26 mouse cellular contexts compared by ENCODE assay signal in the genomic region with DNA sequence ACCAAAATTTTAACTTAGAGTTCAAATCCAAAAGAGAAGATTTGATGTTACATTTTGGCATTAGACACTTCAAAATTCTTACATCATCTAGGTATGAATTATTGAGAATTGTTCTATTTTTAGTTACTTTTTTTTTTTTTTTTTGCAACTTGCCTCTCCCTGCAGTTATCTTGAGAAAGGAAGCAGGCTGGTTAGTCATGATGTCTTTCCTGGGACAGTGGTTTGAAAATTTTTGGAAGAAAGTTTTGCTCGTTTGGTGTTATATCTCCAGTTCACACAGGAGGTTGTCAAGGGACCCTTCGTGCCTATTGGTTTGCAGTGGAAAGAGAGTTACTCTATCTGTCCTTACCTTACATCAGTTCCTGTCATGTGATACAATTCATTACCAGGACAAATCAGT. TPM values are rescaled to one million over a fixed set of nuclear protein-coding genes. Genes with fewer than 3 reads are reported as not detected.
DNase-seq lines count a peak whose midpoint lies in the region; ATAC-seq and TF ChIP-seq lines count a peak whose summit lies in the region.
"Had no signal": no experiment of that assay in that cellular context is flagged by ENCODE, and none has a peak within 500 bp of the region (broad histone marks: within the 10 kb centered on the region; RNA-seq: fewer than 3 reads in every experiment).

No protein-coding gene starts in this region.

- H3K9ac ChIP-seq in heart, postnatal 0 days (replicated peaks; ENCODE audit: low read depth, low read length): no peak overlapping the region
- no peak overlapping the region for H3K9ac ChIP-seq in CH12.LX (ENCODE audit: insufficient read depth, low read depth)
- H3K9ac ChIP-seq: embryonic facial prominence, embryonic 13.5 days; forebrain, embryonic 13.5 days; heart, embryonic 13.5 days; hindbrain, embryonic 13.5 days; intestine, embryonic 15.5 days had no signal

- dilution Hi-C loops in CH12.LX (cut with MboI; ENCODE audit: extremely low pct_ligation_motif_present, extremely low pct_unique_long_range_greater_than_20kb, low sequenced_read_pairs): no loop called here

- no peak overlapping the region for H3K27ac ChIP-seq in heart, postnatal 0 days (ENCODE audit: low read depth)
- no peak overlapping the region; the same call in 1 of the 2 replicates for H3K27ac ChIP-seq in CH12.LX (ENCODE audit: insufficient read depth, low read depth)
- H3K27ac ChIP-seq in embryonic fibroblast, embryonic 13.5 days (ENCODE audit: insufficient read depth, low read length): peak overlapping the region; percentile 44; the same call in 1 of the 2 replicates
- H3K27ac ChIP-seq: embryonic facial prominence, embryonic 10.5 days; embryonic facial prominence, embryonic 13.5 days; forebrain, embryonic 10.5 days; forebrain, embryonic 13.5 days; heart, embryonic 10.5 days; heart, embryonic 13.5 days; hindbrain, embryonic 13.5 days; intestine, embryonic 15.5 days had no signal

- H3K9me3 ChIP-seq in heart, postnatal 0 days (replicated peaks; ENCODE audit: control insufficient read depth, low read length): no peaks in the 10 kb centered on the region
- no peaks in the 10 kb centered on the region for H3K9me3 ChIP-seq in CH12.LX (replicated peaks; ENCODE audit: low read length)
- H3K9me3 ChIP-seq: embryonic facial prominence, embryonic 10.5 days; forebrain, embryonic 10.5 days; forebrain, embryonic 13.5 days; heart, embryonic 10.5 days; heart, embryonic 13.5 days; hindbrain, embryonic 13.5 days; intestine, embryonic 15.5 days had no signal

- H3K36me3 ChIP-seq in heart, postnatal 0 days (replicated peaks; ENCODE audit: control insufficient read depth, insufficient read depth, low read length): no peaks in the 10 kb centered on the region
- H3K36me3 ChIP-seq in CH12.LX (replicated peaks in 1 of 2; ENCODE audit: control insufficient read depth in 1 of 2, insufficient read depth in 1 of 2, low read length in 1 of 2): peaks cover 17 to 65% of the 10 kb centered on the region in 2 experiments
- H3K36me3 ChIP-seq: embryonic facial prominence, embryonic 10.5 days; embryonic facial prominence, embryonic 13.5 days; forebrain, embryonic 10.5 days; heart, embryonic 10.5 days; hindbrain, embryonic 13.5 days; intestine, embryonic 15.5 days had no signal

- ATAC-seq in heart, postnatal 0 days (ENCODE audit: insufficient read depth, low read depth): no peak
- ATAC-seq: CD4-positive, CD25-positive, alpha-beta regulatory T cell, adult 4 months; forebrain, embryonic 13.5 days; forebrain, embryonic 16.5 days; hindbrain, embryonic 16.5 days; intestine, embryonic 15.5 days; Patski had no signal

- TF ChIP-seq POLR2A in CH12.LX (IDR thresholded peaks at IDR 0.05; ENCODE audit: low read depth, low read length): no peak; the same call in 1 of the 2 replicates
- TF ChIP-seq POLR2A in embryonic fibroblast, embryonic 13.5 days (IDR thresholded peaks at IDR 0.05; ENCODE audit: low read depth, low read length): no peak

- 64% methylated on average over 2 of the region's 2 CpGs for WGBS in heart, postnatal 0 days

- no peak for TF ChIP-seq EP300 in heart, postnatal 0 days (IDR thresholded peaks at IDR 0.05; ENCODE audit: low read depth)
- no peak for TF ChIP-seq EP300 in CH12.LX (IDR thresholded peaks at IDR 0.05; ENCODE audit: low read length)

- TF ChIP-seq RAD21 in CH12.LX (IDR thresholded peaks at IDR 0.05; ENCODE audit: low read depth, low read length): no peak

- in situ Hi-C loops in CH12.LX (cut with MboI; ENCODE audit: low pct_ligation_motif_present, low pct_unique_long_range_greater_than_20kb, low sequenced_read_pairs): no loop called here

- H3K4me2 ChIP-seq in heart, postnatal 0 days (ENCODE audit: low read depth, low read length): no peak overlapping the region
- no peak overlapping the region for H3K4me2 ChIP-seq in CH12.LX (ENCODE audit: insufficient read depth, low read depth, poor library complexity, severe bottlenecking)
- H3K4me2 ChIP-seq: embryonic facial prominence, embryonic 13.5 days; forebrain, embryonic 13.5 days; heart, embryonic 13.5 days; hindbrain, embryonic 13.5 days; intestine, embryonic 15.5 days had no signal

- DNase-seq in heart, postnatal 0 days (ENCODE audit: low spot score): peak; percentile 5
- no peak for DNase-seq in heart, adult 8-10 months (ENCODE audit: low spot score)
- DNase-seq in CH12.LX (ENCODE audit: extremely low read depth): no peak
- DNase-seq in ovary, postnatal 10 days (ENCODE audit: low spot score): no peak
- DNase-seq in urinary bladder, postnatal 36 days (ENCODE audit: low spot score in 2 of 2): no peak
- DNase-seq: adrenal gland, postnatal 36 days; cerebellum, adult 2 months; cerebellum, adult 9-11 months; cerebellum, postnatal 25 days; embryo, embryonic 11 days; gastrocnemius, postnatal 14 days; heart, adult 18-20 months; kidney, adult 11 months had no signal

- H3K27me3 ChIP-seq in heart, postnatal 0 days (ENCODE audit: control insufficient read depth, insufficient read depth, low read length): no peaks in the 10 kb centered on the region
- H3K27me3 ChIP-seq in CH12.LX (replicated peaks): no peaks in the 10 kb centered on the region
- H3K27me3 ChIP-seq: embryonic facial prominence, embryonic 13.5 days; forebrain, embryonic 13.5 days; heart, embryonic 13.5 days; hindbrain, embryonic 13.5 days; intestine, embryonic 15.5 days; Patski had no signal

- H3K79me2 ChIP-seq in CH12.LX (replicated peaks; ENCODE audit: control insufficient read depth, extremely low read depth, insufficient read depth, poor library complexity, severe bottlenecking): peaks cover 84% of the 10 kb centered on the region

- no peak for TF ChIP-seq CTCF in heart, postnatal 0 days (IDR thresholded peaks at IDR 0.05; ENCODE audit: low read depth)
- no peak for TF ChIP-seq CTCF in CH12.LX (conservative IDR thresholded peaks at IDR 0.05 in 1 of 2, IDR thresholded peaks at IDR 0.05 in 1 of 2; ENCODE audit: low read depth in 2 of 2, low read length in 2 of 2)
- TF ChIP-seq CTCF in embryonic fibroblast, embryonic 13.5 days (IDR thresholded peaks at IDR 0.05; ENCODE audit: borderline replicate concordance, insufficient read depth, low read length): no peak

- peaks cover 7% of the 10 kb centered on the region for H3K4me1 ChIP-seq in heart, postnatal 0 days (ENCODE audit: control insufficient read depth, insufficient read depth)
- H3K4me1 ChIP-seq in CH12.LX (ENCODE audit: control insufficient read depth in 1 of 2, insufficient read depth in 2 of 2): peaks cover 32 to 84% of the 10 kb centered on the region in 2 experiments
- peaks cover 4% of the 10 kb centered on the region; the same call in 1 of the 2 replicates for H3K4me1 ChIP-seq in embryonic fibroblast, embryonic 13.5 days (ENCODE audit: control insufficient read depth, insufficient read depth, low read length)
- H3K4me1 ChIP-seq: forebrain, embryonic 10.5 days; forebrain, embryonic 13.5 days; heart, embryonic 10.5 days; hindbrain, embryonic 13.5 days; intestine, embryonic 15.5 days had no signal

- H3K4me3 ChIP-seq in heart, postnatal 0 days (ENCODE audit: low read depth, low read length): no peak overlapping the region
- no peak overlapping the region for H3K4me3 ChIP-seq in CH12.LX (replicated peaks in 1 of 3; ENCODE audit: low read depth in 2 of 3, low read length in 2 of 3, poor library complexity in 1 of 3)
- H3K4me3 ChIP-seq in embryonic fibroblast, embryonic 13.5 days (ENCODE audit: insufficient read depth, low read length): no peak overlapping the region
- H3K4me3 ChIP-seq: embryonic facial prominence, embryonic 10.5 days; embryonic facial prominence, embryonic 13.5 days; forebrain, embryonic 10.5 days; forebrain, embryonic 13.5 days; heart, embryonic 10.5 days; heart, embryonic 13.5 days; hindbrain, embryonic 13.5 days; intestine, embryonic 15.5 days had no signal

TF ChIP-seq in CH12.LX, 34 proteins besides CTCF, POLR2A, EP300 and RAD21:
- TF ChIP-seq ZMIZ1 (IDR thresholded peaks at IDR 0.05; ENCODE audit: low read depth, low read length): 0 out of 2 replicates have a peak, but pooled peaks have one; percentile 24
- TF ChIP-seq USF1 (IDR thresholded peaks at IDR 0.05; ENCODE audit: low read depth, low read length): peak; percentile 13; the same call in 1 of the 2 replicates
- no peak for TF ChIP-seq MAX (IDR thresholded peaks at IDR 0.05; ENCODE audit: low read length)
- peak; percentile 71 for TF ChIP-seq ZNF384 (IDR thresholded peaks at IDR 0.05; ENCODE audit: low read depth, low read length)
- no peak for TF ChIP-seq MEF2A (IDR thresholded peaks at IDR 0.05; ENCODE audit: borderline replicate concordance, low read depth, low read length)

RNA-seq across cellular contexts. Expression of a gene that starts 29.9 kb away (rescaled TPM):
- 43.0 and 55.2 TPM in 2 replicates for total RNA-seq in heart, postnatal 0 days (2014; rRNA removed; ENCODE audit: low replicate concordance)
- 17.7 and 19.2 TPM in 2 replicates for polyA plus RNA-seq in heart, postnatal 0 days (2015; fragmentation: Nextera tagmentation; extraction: Ambion mirVana)
- total RNA-seq in heart, adult 8-10 months (2022): 1 to 10 TPM; 4.2 to 9.5 (median 6.3) TPM
- 141 and 171 TPM in 2 replicates for total RNA-seq in CH12.LX (2012; rRNA removed)
- total RNA-seq in CH12.LX (2014; rRNA removed): 34.7 and 40.4 TPM in 2 replicates
- 45.2 and 50.8 TPM in 2 replicates for polyA plus RNA-seq in CH12.LX (2012; ENCODE audit: insufficient read length, low read depth)
- 30.5 and 31.4 TPM in 2 replicates for polyA plus RNA-seq in embryonic fibroblast, embryonic 13.5 days (2011; ENCODE audit: insufficient read length, low read depth, missing spikeins)
